Mouse (Mus musculus) thymus, adult 2 months (tissue): Measurements from ENCODE around the gene Olfr784. TPM values are rescaled to one million over a fixed set of nuclear protein-coding genes. Genes with fewer than 3 reads are reported as not detected.

ENCODE experiments used
- DNase-seq: peaks from one replicate; pipeline ENCODE4 v3.0.0; 2021
- H3K27ac ChIP-seq: fragments of 200-500 bp; 2 replicates; pipeline ENCODE4 v1.5.1; 2012; ENCODE audit warnings: low read length, control low read depth; ENCODE audit not compliant: control insufficient read depth, insufficient read depth
- H3K27me3 ChIP-seq: fragments of 200-500 bp; 2 replicates; pipeline ENCODE4 v1.6.1; 2012; ENCODE audit warnings: mild to moderate bottlenecking, low read length, moderate library complexity, mixed read lengths; ENCODE audit not compliant: control insufficient read depth, insufficient read depth
- H3K36me3 ChIP-seq: fragments of 200-500 bp; 2 replicates; pipeline ENCODE4 v1.6.1; 2012; ENCODE audit warnings: mild to moderate bottlenecking, low read length, moderate library complexity; ENCODE audit not compliant: control insufficient read depth, insufficient read depth
- H3K4me1 ChIP-seq: fragments of 200-500 bp; replicated peaks from 2 replicates; pipeline ENCODE4 v1.6.1; 2012; ENCODE audit warnings: low read length; ENCODE audit not compliant: control insufficient read depth, insufficient read depth
- H3K4me3 ChIP-seq: fragments of 200-500 bp; 2 replicates; pipeline ENCODE4 v1.5.1; 2012; ENCODE audit warnings: mild to moderate bottlenecking, low read length, control low read depth, moderate library complexity; ENCODE audit not compliant: control insufficient read depth, insufficient read depth
- CTCF ChIP-seq: fragments of 200-500 bp; IDR thresholded peaks from 2 replicates; pipeline ENCODE4 v1.5.1; 2012; ENCODE audit warnings: mild to moderate bottlenecking, control low read depth, low read length, moderate library complexity, borderline replicate concordance; ENCODE audit not compliant: control insufficient read depth, poor library complexity, insufficient read depth; ENCODE audit errors: extremely low read depth
- POLR2A ChIP-seq: fragments of 200-500 bp; IDR thresholded peaks from 2 replicates; pipeline ENCODE4 v1.6.1; 2012; ENCODE audit warnings: mild to moderate bottlenecking, low read length, control low read depth, moderate library complexity; ENCODE audit not compliant: control insufficient read depth, poor library complexity, insufficient read depth; ENCODE audit errors: extremely low read depth
- WGBS: fragments of 180-500 bp; shearing (Covaris S2); methylation state at CpG from one replicate; pipeline ENCODE4 v1.1.7; 2018; 5-methylcytosine and 5-hydroxymethylcytosine counted together
- polyA plus RNA-seq: library from polyadenylated mRNA; depleted of rRNA; stranded (reverse); fragments of >200 nt; gene quantifications from 2 replicates; pipeline ENCODE4 v1.2.3, GENCODE M21; 2012; rRNA removed

Gene Olfr784
- polyA plus RNA-seq, 1 experiment = 0.09 TPM

DNA sequence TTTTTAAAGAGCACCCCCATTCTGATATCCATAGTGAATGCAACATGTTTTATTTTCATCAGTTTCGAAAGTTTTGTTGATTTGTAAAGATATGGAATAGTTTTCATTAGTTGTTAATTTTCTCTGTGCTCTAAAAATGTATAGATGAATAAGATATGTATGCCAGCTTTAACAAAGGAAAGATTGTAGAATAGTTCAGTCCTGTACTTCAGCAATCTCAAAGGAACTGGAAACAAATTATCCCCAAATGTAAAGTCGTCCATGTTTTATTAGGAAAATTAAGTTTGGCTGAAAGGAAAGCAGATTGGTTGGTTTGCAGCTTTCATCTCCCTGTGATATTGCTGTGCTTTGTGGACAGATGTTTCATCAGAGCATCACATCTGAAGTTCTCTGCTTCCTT is 21.2 kb downstream of the Olfr784 start, which contains the start of gene Olfr785:
Gene Olfr785 (plus strand): TSS at position 301 of the 400 bp plus-strand sequence.
- Histone ChIP-seq H3K27me3 (no peaks in the 10 kb centered on the region), H3K36me3 (no peaks in the 10 kb centered on the region), H3K4me3 (no peak within 1 kb of the TSS), H3K27ac (no peak within 1 kb of the TSS), H3K4me1 (no peaks in the 10 kb centered on the region)
- TF ChIP-seq POLR2A (no peak), CTCF (no peak)
- WGBS = 70% methylated on average over 2 of the region's 2 CpGs
- DNase-seq = no peak

DNA sequence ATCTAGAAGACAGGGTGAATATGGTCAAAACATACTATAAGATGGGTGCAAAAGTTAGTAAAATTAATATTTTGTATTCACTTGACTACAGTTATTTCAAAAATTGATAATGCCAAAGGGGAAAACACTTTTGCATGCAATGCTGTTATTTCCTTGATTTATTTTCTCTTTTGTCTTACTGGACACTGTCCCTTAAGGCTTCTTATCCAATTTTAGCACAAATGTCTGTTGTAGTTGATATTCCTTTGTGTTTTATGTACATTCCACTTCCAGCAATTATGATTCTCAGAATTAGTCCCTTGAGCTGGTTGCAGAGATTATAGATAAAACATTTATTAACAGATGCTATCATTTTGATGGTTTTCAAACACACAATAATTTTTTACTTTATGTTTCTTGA is 43.1 kb downstream of the Olfr784 start, which contains the start of gene Olfr786:
Gene Olfr786 (plus strand): TSS at position 301 of the 400 bp plus-strand sequence.
- Histone ChIP-seq H3K4me1 (no peaks in the 10 kb centered on the region), H3K27me3 (no peaks in the 10 kb centered on the region), H3K4me3 (no peak within 1 kb of the TSS), H3K36me3 (no peaks in the 10 kb centered on the region), H3K27ac (no peak within 1 kb of the TSS)
- DNase-seq = no peak
- TF ChIP-seq CTCF (no peak), POLR2A (no peak)

Other genes starting within 250 kb of the Olfr784 start
- gene Olfr770, start 245.1 kb upstream of the Olfr784 start, polyA plus RNA-seq = not detected in 2 replicates
- gene Olfr771, start 219.3 kb upstream of the Olfr784 start, polyA plus RNA-seq = not detected in 2 replicates
- not detected in 2 replicates for gene Olfr772, start 206.2 kb upstream of the Olfr784 start, polyA plus RNA-seq
- not detected in 2 replicates for gene Olfr773, start 196.7 kb upstream of the Olfr784 start, polyA plus RNA-seq
- not detected in 2 replicates for gene Olfr774, start 147.9 kb upstream of the Olfr784 start, polyA plus RNA-seq
- not detected in 2 replicates for gene Olfr775, start 135.7 kb upstream of the Olfr784 start, polyA plus RNA-seq
- gene Olfr776, start 125.0 kb upstream of the Olfr784 start, polyA plus RNA-seq = not detected in 2 replicates
- gene Olfr777, start 112.6 kb upstream of the Olfr784 start, polyA plus RNA-seq = not detected in 2 replicates
- gene Olfr780, start 66.0 kb upstream of the Olfr784 start, polyA plus RNA-seq = not detected in 2 replicates
- gene Olfr781, start 55.2 kb upstream of the Olfr784 start, polyA plus RNA-seq = not detected in 2 replicates
- not detected in 2 replicates for gene Olfr782, start 35.2 kb upstream of the Olfr784 start, polyA plus RNA-seq
- not detected in 2 replicates for gene Olfr785, start 21.3 kb downstream of the Olfr784 start, polyA plus RNA-seq
- gene Olfr786, start 43.2 kb downstream of the Olfr784 start, polyA plus RNA-seq = not detected in 2 replicates
- not detected in 2 replicates for gene Olfr787, start 77.8 kb downstream of the Olfr784 start, polyA plus RNA-seq
- gene Olfr788, start 86.9 kb downstream of the Olfr784 start, polyA plus RNA-seq = not detected in 2 replicates
- gene Olfr789, start 100.7 kb downstream of the Olfr784 start, polyA plus RNA-seq = not detected in 2 replicates
- not detected in 2 replicates for gene Olfr790, start 114.4 kb downstream of the Olfr784 start, polyA plus RNA-seq
- gene Olfr791, start 137.7 kb downstream of the Olfr784 start, polyA plus RNA-seq = not detected in 2 replicates
- gene Olfr792, start 155.1 kb downstream of the Olfr784 start, polyA plus RNA-seq = not detected in 2 replicates
- gene Olfr794, start 183.6 kb downstream of the Olfr784 start, polyA plus RNA-seq = not detected in 2 replicates
- not detected in 2 replicates for gene Olfr796, start 228.5 kb downstream of the Olfr784 start, polyA plus RNA-seq
- gene Olfr798, start 243.9 kb downstream of the Olfr784 start, polyA plus RNA-seq = not detected in 2 replicates